Comparison of ENCODE assay signal across 8 mouse cellular contexts in genomic region chr16:90933534-90934176, GRCm38 (mm10). TPM values are rescaled to one million over a fixed set of nuclear protein-coding genes. Genes with fewer than 3 reads are reported as not detected.
DNase-seq lines count a peak whose midpoint lies in the region; ATAC-seq and TF ChIP-seq lines count a peak whose summit lies in the region.

No protein-coding gene starts in this region.

- H3K9ac ChIP-seq in limb, embryonic 14.5 days (ENCODE audit: low read depth, low read length, severe bottlenecking) = peak overlapping the region; percentile 71
- H3K9ac ChIP-seq in stomach, postnatal 0 days (ENCODE audit: low read length) = peak overlapping the region; percentile 81

- H3K4me3 ChIP-seq in testis, adult 2 months (ENCODE audit: control insufficient read depth, low read depth, low read length) = peak overlapping the region; percentile 100
- peak overlapping the region; percentile 82 for H3K4me3 ChIP-seq in limb, embryonic 14.5 days (replicated peaks; ENCODE audit: low read length)
- H3K4me3 ChIP-seq in stomach, postnatal 0 days (ENCODE audit: low read depth, low read length) = peak overlapping the region; percentile 82

- no peaks in the 10 kb centered on the region for H3K9me3 ChIP-seq in limb, embryonic 14.5 days (ENCODE audit: control insufficient read depth, low read length)
- H3K9me3 ChIP-seq in stomach, postnatal 0 days (ENCODE audit: control insufficient read depth, low read length) = no peaks in the 10 kb centered on the region

- no peak for TF ChIP-seq EP300 in stomach, postnatal 0 days (optimal IDR thresholded peaks at IDR 0.05)

- peaks cover 2% of the 10 kb centered on the region; the same call in 1 of the 2 replicates for H3K4me1 ChIP-seq in testis, adult 2 months (ENCODE audit: control insufficient read depth, insufficient read depth, low read length)
- H3K4me1 ChIP-seq in limb, embryonic 14.5 days (ENCODE audit: control insufficient read depth, insufficient read depth, low read length) = peaks cover 3% of the 10 kb centered on the region; the same call in 1 of the 2 replicates
- H3K4me1 ChIP-seq in stomach, postnatal 0 days (replicated peaks; ENCODE audit: control insufficient read depth, insufficient read depth) = no peaks in the 10 kb centered on the region

- no peak for TF ChIP-seq CTCF in testis, adult 2 months (IDR thresholded peaks at IDR 0.05; ENCODE audit: control insufficient read depth, insufficient read depth, insufficient replicate concordance, low read depth, low read length)
- TF ChIP-seq CTCF in stomach, postnatal 0 days (IDR thresholded peaks at IDR 0.05; ENCODE audit: low read depth) = no peak

- H3K36me3 ChIP-seq in testis, adult 2 months (ENCODE audit: control insufficient read depth, insufficient read depth, low read length) = peaks cover 3% of the 10 kb centered on the region
- peaks cover 15% of the 10 kb centered on the region for H3K36me3 ChIP-seq in limb, embryonic 14.5 days (ENCODE audit: control insufficient read depth, insufficient read depth, low read length)
- 0 out of 2 replicates have a peak, but pooled peaks cover 4% of the 10 kb centered on the region for H3K36me3 ChIP-seq in stomach, postnatal 0 days (ENCODE audit: control insufficient read depth, insufficient read depth, low read length)

- peak; percentile 13 for DNase-seq in adrenal gland, adult 2 months
- DNase-seq in adrenal gland, postnatal 14 days = no peak
- no peak for DNase-seq in testis, postnatal 10 days (ENCODE audit: low spot score)
- DNase-seq in limb, embryonic 14.5 days (ENCODE audit: low spot score) = peak; percentile 13
- DNase-seq in stomach, postnatal 0 days (ENCODE audit: low spot score) = no peak
- DNase-seq in frontal cortex, postnatal 36 days (ENCODE audit: low spot score in 2 of 2) = no peak
- no peak for DNase-seq in spleen, postnatal 4 days (ENCODE audit: low spot score in 2 of 2)

- peak overlapping the region; percentile 96 for H3K27ac ChIP-seq in testis, adult 2 months (ENCODE audit: control insufficient read depth, insufficient read depth, low read depth, low read length)
- H3K27ac ChIP-seq in limb, embryonic 14.5 days (replicated peaks; ENCODE audit: low read depth, low read length) = peak overlapping the region; percentile 83
- peak overlapping the region; percentile 88 for H3K27ac ChIP-seq in stomach, postnatal 0 days (replicated peaks)

- no peak for TF ChIP-seq POLR2A in testis, adult 2 months (IDR thresholded peaks at IDR 0.05; ENCODE audit: control insufficient read depth, low read depth, low read length)
- no peak for TF ChIP-seq POLR2A in limb, embryonic 14.5 days (IDR thresholded peaks at IDR 0.05; ENCODE audit: borderline replicate concordance, extremely low read depth, insufficient read depth, insufficient read length)

- H3K27me3 ChIP-seq in testis, adult 2 months (ENCODE audit: control insufficient read depth, insufficient read depth, low read length) = no peaks in the 10 kb centered on the region
- H3K27me3 ChIP-seq in limb, embryonic 14.5 days (ENCODE audit: control insufficient read depth, insufficient read depth, low read length) = no peaks in the 10 kb centered on the region
- H3K27me3 ChIP-seq in stomach, postnatal 0 days (ENCODE audit: control insufficient read depth, insufficient read depth, low read length) = no peaks in the 10 kb centered on the region

- no peak for ATAC-seq in limb, embryonic 14.5 days (ENCODE audit: low FRiP score, low read depth)
- ATAC-seq in stomach, postnatal 0 days (ENCODE audit: low FRiP score, low TSS enrichment) = no peak

- peak overlapping the region; percentile 75 for H3K4me2 ChIP-seq in limb, embryonic 14.5 days (replicated peaks; ENCODE audit: low read depth, low read length, severe bottlenecking)
- peak overlapping the region; percentile 90 for H3K4me2 ChIP-seq in stomach, postnatal 0 days (replicated peaks; ENCODE audit: low read depth)

- WGBS in limb, embryonic 14.5 days = 25% methylated on average over 13 of the region's 13 CpGs
- WGBS in stomach, postnatal 0 days = 22% methylated on average over 13 of the region's 13 CpGs

RNA-seq across cellular contexts. Expression of gene Cfap298, which starts 1.3 kb away (rescaled TPM):
- total RNA-seq in adrenal gland, adult 2 months (2021) = 10 to 100 TPM; 28.8 to 34.2 TPM
- polyA plus RNA-seq in adrenal gland, adult 2 months (2012; rRNA removed) = 70.4 and 77.5 TPM in 2 replicates
- 30.2 and 30.3 TPM in 2 replicates for total RNA-seq in adrenal gland, postnatal 14 days (2021)
- 105 and 127 TPM in 2 replicates for polyA plus RNA-seq in testis, adult 2 months (2012; rRNA removed)
- polyA plus RNA-seq in limb, embryonic 14.5 days (2012; rRNA removed) = 12.0 and 17.0 TPM in 2 replicates
- polyA plus RNA-seq in limb, embryonic 14.5 days (2014; fragmentation: Nextera tagmentation; extraction: Ambion mirVana) = 30.7 and 33.1 TPM in 2 replicates
- 27.4 and 27.5 TPM in 2 replicates for polyA plus RNA-seq in stomach, postnatal 0 days (2015; fragmentation: Nextera tagmentation; extraction: Ambion mirVana)

Comparison
In these comparisons a context has a peak if more than half of its experiments do, and no peak if none do; other contexts are left out.
1. DNase-seq: peak in adrenal gland, adult 2 months (single experiment) and limb, embryonic 14.5 days (single experiment); none in adrenal gland, postnatal 14 days (single experiment), testis, postnatal 10 days (single experiment), stomach, postnatal 0 days (single experiment), frontal cortex, postnatal 36 days (0 of 2) and spleen, postnatal 4 days (0 of 2).
2. Peak in every context shown above with its lines, with median percentiles within 50 percentile points of each other: H3K27ac ChIP-seq and H3K4me3 ChIP-seq.